Mouse (Mus musculus) liver, embryonic 14.5 days (tissue): ENCODE results near the gene Gm49322. TPM values are rescaled to one million over a fixed set of nuclear protein-coding genes. Genes with fewer than 3 reads are reported as not detected.

Experiments
- ATAC-seq: fragments of 200-750 bp; cut with Nextera tagmentation; 2 replicates; pipeline ENCODE4 v1.8.0; 2017; ENCODE audit warnings: moderate number of reproducible peaks, mild to moderate bottlenecking, moderate library complexity; ENCODE audit not compliant: insufficient read depth
- DNase-seq, 3 experiments: peaks; one replicate each; pipeline ENCODE4 v3.0.0-alpha.2; 2012 to 2013; ENCODE audit warnings: low read depth in 3 of 3, low spot score in 3 of 3
- H3K27ac ChIP-seq: fragments of 300-500 bp; sonication (generic); 2 replicates; pipeline ENCODE4 v1.5.1; 2014; ENCODE audit warnings: moderate library complexity, mild to moderate bottlenecking, control low read depth, inconsistent platforms
- H3K27me3 ChIP-seq: fragments of 300-500 bp; sonication (generic); 2 replicates; pipeline ENCODE4 v1.6.1; 2014; ENCODE audit warnings: mild to moderate bottlenecking, low read length, moderate library complexity; ENCODE audit not compliant: control insufficient read depth, insufficient read depth
- H3K36me3 ChIP-seq: fragments of 300-500 bp; sonication (generic); replicated peaks from 2 replicates; pipeline ENCODE4 v1.6.1; 2014; ENCODE audit warnings: low read depth; ENCODE audit not compliant: control insufficient read depth, insufficient read depth
- H3K4me1 ChIP-seq, 2 experiments: fragments of 200-500 bp in 1 of 2; fragments of 300-500 bp in 1 of 2; sonication (generic) in 1 of 2; replicated peaks; 2 replicates each; pipeline ENCODE4 v1.6.1; 2012 to 2014; ENCODE audit warnings: antibody characterized with exemption in 1 of 2, inconsistent platforms in 1 of 2, low read length in 1 of 2; ENCODE audit not compliant: control insufficient read depth in 2 of 2, insufficient read depth in 2 of 2
- H3K4me2 ChIP-seq: fragments of 300-500 bp; sonication (generic); 2 replicates; pipeline ENCODE4 v1.6.1; 2014; ENCODE audit warnings: low read depth, mild to moderate bottlenecking, control low read depth, moderate library complexity
- H3K4me3 ChIP-seq, 2 experiments: fragments of 200-500 bp in 1 of 2; fragments of 300-500 bp in 1 of 2; sonication (generic) in 1 of 2; 2 replicates each; pipeline ENCODE4 v1.5.1; 2012 to 2014; ENCODE audit warnings: low read depth in 2 of 2, low read length in 2 of 2, mild to moderate bottlenecking in 2 of 2, control low read depth in 1 of 2, inconsistent platforms in 1 of 2, moderate library complexity in 1 of 2; ENCODE audit not compliant: insufficient read depth in 1 of 2
- H3K9ac ChIP-seq: fragments of 300-500 bp; sonication (generic); replicated peaks from 2 replicates; pipeline ENCODE4 v1.6.1; 2014; ENCODE audit warnings: mild to moderate bottlenecking, control low read depth, moderate library complexity
- H3K9me3 ChIP-seq: fragments of 300-500 bp; sonication (generic); 2 replicates; pipeline ENCODE4 v1.6.1; 2016; ENCODE audit warnings: low read length, mixed read lengths; ENCODE audit not compliant: control insufficient read depth
- CTCF ChIP-seq: IDR thresholded peaks from 2 replicates; pipeline ENCODE4 v1.5.1; 2016; ENCODE audit warnings: antibody characterized with exemption, low read depth, control low read depth
- EP300 ChIP-seq: IDR thresholded peaks from 2 replicates; pipeline ENCODE4 v1.6.1; 2016; ENCODE audit warnings: antibody characterized with exemption, low read depth
- WGBS: fragments of 180-500 bp; shearing (Covaris S2); extraction: QIAGEN DNeasy Blood & Tissue Kit; methylation state at CpG from one replicate; pipeline ENCODE4 v1.1.7; 2014; ENCODE audit not compliant: insufficient replicate concordance; 5-methylcytosine and 5-hydroxymethylcytosine counted together
- polyA plus RNA-seq, 2 experiments: library from polyadenylated mRNA; depleted of rRNA in 1 of 2; stranded (reverse) in 1 of 2; unstranded in 1 of 2; fragments of >200 nt; fragmentation: Nextera tagmentation in 1 of 2; extraction: Ambion mirVana in 1 of 2; gene quantifications; 2 replicates each; pipeline versions ENCODE4 v1.2.1 to v1.2.3; 2012 to 2014

Gene Gm49322
- polyA plus RNA-seq, 2 experiments = 0.19 to 1.2 TPM

DNA sequence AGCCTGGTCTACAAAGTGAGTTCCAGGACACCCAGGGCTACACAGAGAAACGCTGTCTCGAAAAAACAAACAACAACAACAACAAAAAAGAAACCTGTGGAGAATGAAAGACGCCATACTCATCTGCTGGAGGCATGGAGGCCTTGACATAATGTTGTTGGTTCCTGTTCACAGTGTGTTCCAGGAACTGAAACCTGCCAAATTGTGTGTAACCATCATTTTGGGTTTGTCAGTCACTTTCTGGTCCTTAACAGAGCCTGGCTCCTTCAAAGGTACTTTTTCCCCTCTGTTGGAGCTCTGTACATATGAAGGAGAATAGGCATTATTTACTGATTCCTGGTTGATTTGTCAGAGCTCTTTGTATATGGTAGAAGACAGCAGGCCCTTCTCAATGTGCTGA is 6.1 kb downstream of the Gm49322 start:
- ATAC-seq (no peak), DNase-seq (no peak)
- no peaks in the 10 kb centered on the region for H3K27me3 ChIP-seq
- no peak overlapping the region for H3K4me2 ChIP-seq
- H3K36me3 ChIP-seq = peaks cover 38% of the 10 kb centered on the region
- TF ChIP-seq CTCF (no peak), EP300 (no peak)
- H3K9ac ChIP-seq = no peak overlapping the region
- 83% methylated on average over 3 of the region's 3 CpGs for WGBS
- H3K4me3 ChIP-seq = no peak overlapping the region
- no peaks in the 10 kb centered on the region for H3K4me1 ChIP-seq
- no peaks in the 10 kb centered on the region for H3K9me3 ChIP-seq
- H3K27ac ChIP-seq = no peak overlapping the region

DNA sequence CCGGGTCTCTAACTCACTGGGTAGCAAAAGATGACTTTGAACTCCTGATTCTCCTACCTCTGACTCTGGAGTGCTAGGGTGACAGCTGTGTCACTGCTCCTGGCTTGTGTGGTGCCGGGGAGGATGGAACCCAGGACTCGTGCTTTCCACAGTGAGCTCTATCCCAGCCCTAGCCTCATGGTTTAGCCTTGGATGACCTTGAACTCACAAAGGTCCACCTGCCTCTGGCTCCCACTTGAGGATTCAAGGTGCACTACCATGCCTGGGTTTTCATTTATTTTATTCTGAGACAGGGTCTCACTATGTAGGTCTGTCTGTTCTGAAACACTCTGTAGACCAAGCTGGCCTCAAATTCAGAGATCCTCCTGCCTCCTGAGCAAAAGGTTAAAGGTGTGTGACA is 8.0 kb downstream of the Gm49322 start:
- Histone ChIP-seq H3K9ac (no peak overlapping the region), H3K4me1 (no peaks in the 10 kb centered on the region), H3K4me2 (no peak overlapping the region), H3K27me3 (no peaks in the 10 kb centered on the region), H3K9me3 (no peaks in the 10 kb centered on the region), H3K4me3 (no peak overlapping the region), H3K36me3 (peaks cover 19% of the 10 kb centered on the region), H3K27ac (no peak overlapping the region)
- 69% methylated on average over 3 of the region's 3 CpGs for WGBS
- ATAC-seq = no peak
- no peak for DNase-seq
- TF ChIP-seq CTCF (0 out of 2 replicates have a peak, but pooled peaks have one; percentile 14), EP300 (no peak)

DNA sequence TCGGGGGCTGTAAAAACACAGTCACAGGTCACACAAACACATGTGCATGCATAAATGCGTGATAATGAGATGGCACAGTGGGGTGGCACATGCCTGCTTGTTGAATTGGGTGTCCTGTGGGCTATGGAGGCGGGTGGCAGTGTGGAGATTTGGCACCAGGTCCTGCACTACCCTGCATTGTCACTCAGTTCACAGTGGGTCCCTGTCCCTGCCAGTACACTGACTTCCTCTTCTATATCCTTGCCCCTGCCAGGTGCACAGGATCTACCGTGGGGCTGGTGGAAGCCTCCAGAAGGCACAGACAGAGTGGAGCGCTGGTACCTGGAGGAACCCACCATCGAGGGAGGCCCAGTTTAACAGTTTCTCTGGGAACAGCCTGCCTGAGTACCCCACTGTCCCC is 8.5 kb downstream of the Gm49322 start:
- no peaks in the 10 kb centered on the region for H3K27me3 ChIP-seq
- no peak for ATAC-seq
- no peak overlapping the region for H3K4me2 ChIP-seq
- TF ChIP-seq EP300 (no peak), CTCF (no peak)
- H3K9me3 ChIP-seq = no peaks in the 10 kb centered on the region
- peaks cover 13% of the 10 kb centered on the region for H3K36me3 ChIP-seq
- H3K9ac ChIP-seq = no peak overlapping the region
- no peak for DNase-seq
- no peak overlapping the region for H3K4me3 ChIP-seq
- no peak overlapping the region for H3K27ac ChIP-seq
- WGBS = 76% methylated on average over 6 of the region's 6 CpGs
- H3K4me1 ChIP-seq = no peaks in the 10 kb centered on the region; a peak in 1 of 4 replicates

DNA sequence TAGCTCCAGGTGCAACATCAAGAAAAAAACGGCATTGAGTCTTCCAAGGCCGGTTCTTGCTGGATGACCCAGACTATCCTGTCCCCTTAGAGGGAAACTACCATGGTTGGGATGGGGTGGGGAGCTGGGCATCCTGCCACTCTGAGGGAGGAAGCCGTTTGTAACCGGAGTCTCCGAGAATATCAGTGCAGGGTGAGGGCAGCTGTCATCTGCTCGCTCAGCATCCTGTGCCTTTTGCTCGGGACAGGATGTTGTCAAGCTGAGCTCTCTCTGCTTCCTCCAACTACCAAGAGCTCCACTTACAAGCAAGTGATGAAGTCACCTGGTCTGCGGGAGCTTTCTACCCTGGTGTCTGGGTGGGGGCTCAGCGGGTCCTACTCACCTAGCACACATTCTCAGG is 12.4 kb downstream of the Gm49322 start:
- no peaks in the 10 kb centered on the region for H3K27me3 ChIP-seq
- ATAC-seq (no peak), DNase-seq (no peak)
- no peak overlapping the region for H3K9ac ChIP-seq
- H3K27ac ChIP-seq = no peak overlapping the region
- TF ChIP-seq CTCF = no peak
- no peak for TF ChIP-seq EP300
- no peak overlapping the region for H3K4me2 ChIP-seq
- peaks cover 3 to 16% of the 10 kb centered on the region in 2 experiments; a peak in 3 of 4 replicates for H3K4me1 ChIP-seq
- WGBS = 46% methylated on average over 9 of the region's 9 CpGs
- no peaks in the 10 kb centered on the region for H3K9me3 ChIP-seq
- peaks cover 2% of the 10 kb centered on the region; the same call in 1 of the 2 replicates for H3K36me3 ChIP-seq
- H3K4me3 ChIP-seq = no peak overlapping the region

DNA sequence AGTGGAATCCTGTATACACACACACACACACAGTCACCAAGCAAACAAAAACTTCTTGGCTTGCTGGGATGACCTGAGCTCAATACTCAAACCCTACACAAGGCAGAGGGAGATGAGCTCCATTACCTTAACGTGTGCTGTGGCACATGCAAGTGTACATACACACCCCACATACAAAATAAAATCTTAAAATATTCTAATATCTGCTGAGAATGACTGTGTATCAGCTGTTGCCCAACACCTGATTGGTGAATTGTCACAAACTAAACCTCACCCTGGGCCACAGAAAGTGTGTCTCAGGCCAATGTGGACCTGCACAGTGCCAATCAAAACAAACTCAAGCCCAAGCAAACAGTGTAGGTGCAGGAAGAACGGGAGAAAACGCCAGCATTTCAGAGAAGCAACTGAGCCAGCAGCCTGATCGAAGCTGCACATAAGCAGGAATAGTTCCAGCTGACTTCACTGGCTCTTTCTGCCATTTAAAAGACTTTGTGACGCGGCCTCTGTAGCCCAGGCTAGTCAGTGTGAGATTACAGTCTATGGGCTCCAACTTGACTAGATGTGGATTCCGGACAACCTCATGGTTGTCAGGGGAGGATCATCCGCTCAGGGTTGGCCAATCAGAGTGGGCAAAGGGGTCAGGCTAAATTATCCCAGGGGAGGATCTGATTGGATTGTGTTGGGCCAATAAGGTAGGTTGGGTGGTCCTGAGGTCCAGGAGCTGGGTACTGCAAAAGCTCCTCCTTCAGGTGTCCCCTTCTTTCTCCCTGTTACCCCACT is 13.8 kb downstream of the Gm49322 start:
- Histone ChIP-seq H3K9me3 (no peaks in the 10 kb centered on the region), H3K27me3 (no peaks in the 10 kb centered on the region), H3K27ac (no peak overlapping the region), H3K4me1 (peaks cover 3 to 20% of the 10 kb centered on the region in 2 experiments; a peak in 3 of 4 replicates), H3K9ac (no peak overlapping the region), H3K36me3 (peaks cover 2% of the 10 kb centered on the region; the same call in 1 of the 2 replicates), H3K4me2 (peak overlapping the region; percentile 11; the same call in 1 of the 2 replicates), H3K4me3 (no peak overlapping the region)
- WGBS = 53% methylated on average over 8 of the region's 8 CpGs
- ATAC-seq (no peak), DNase-seq (no peak)
- TF ChIP-seq EP300 (no peak), CTCF (no peak)
